Mouse (Mus musculus) heart, adult 2 months (tissue): ENCODE measurements at regions not wholly inside any gene's neighbourhood (a gene's known extent, or its start where the extent isn't known, plus 50 kb on each side); places are given as distances from the start of the nearest gene placed in this dataset.

ENCODE experiments used
- DNase-seq, 2 experiments: peaks; one replicate each; pipeline ENCODE4 v3.0.0; 2021
- H3K27ac ChIP-seq: fragments of 200-600 bp; 2 replicates; pipeline ENCODE4 v1.8.1; 2022
- H3K27me3 ChIP-seq: fragments of 200-500 bp; 2 replicates; pipeline ENCODE4 v1.6.1; 2012; ENCODE audit warnings: mild to moderate bottlenecking, low read length, inconsistent platforms, mixed read lengths; ENCODE audit not compliant: control insufficient read depth, insufficient read depth
- H3K36me3 ChIP-seq: fragments of 200-500 bp; 2 replicates; pipeline ENCODE4 v1.6.1; 2012; ENCODE audit warnings: low read length, inconsistent platforms; ENCODE audit not compliant: control insufficient read depth, insufficient read depth
- H3K4me1 ChIP-seq: fragments of 200-500 bp; 2 replicates; pipeline ENCODE4 v1.6.1; 2011; ENCODE audit warnings: low read length; ENCODE audit not compliant: control insufficient read depth, insufficient read depth
- H3K4me3 ChIP-seq: fragments of 200-600 bp; 2 replicates; pipeline ENCODE4 v1.8.1; 2022
- H3K79me2 ChIP-seq: fragments of 200-500 bp; replicated peaks from 2 replicates; pipeline ENCODE4 v1.6.1; 2012; ENCODE audit warnings: mild to moderate bottlenecking, inconsistent platforms, low read length, moderate library complexity, mixed read lengths; ENCODE audit not compliant: control insufficient read depth, insufficient read depth
- H3K9ac ChIP-seq: fragments of 200-500 bp; 2 replicates; pipeline ENCODE4 v1.6.1; 2012; ENCODE audit warnings: low read depth, mild to moderate bottlenecking, control low read depth, inconsistent platforms, low read length, mixed read lengths
- CTCF ChIP-seq: fragments of 200-600 bp; IDR thresholded peaks from 2 replicates; pipeline ENCODE4 v1.8.1; 2022; ENCODE audit warnings: antibody characterized with exemption, mild to moderate bottlenecking, moderate library complexity
- EP300 ChIP-seq: fragments of 200-500 bp; IDR thresholded peaks from 2 replicates; pipeline ENCODE4 v1.6.1; 2011; ENCODE audit warnings: low read depth, low read length, control low read depth; ENCODE audit not compliant: insufficient read depth
- POLR2A ChIP-seq: fragments of 200-500 bp; IDR thresholded peaks from 2 replicates; pipeline ENCODE4 v1.6.1; 2011; ENCODE audit warnings: mild to moderate bottlenecking, low read depth, low read length, control low read depth; ENCODE audit not compliant: insufficient read depth
- WGBS: fragments of 180-500 bp; shearing (Covaris S2); methylation state at CpG from one replicate; pipeline ENCODE4 v1.1.7; 2018; 5-methylcytosine and 5-hydroxymethylcytosine counted together
- intact Hi-C: fragments of 180-260 bp; cut with DNase I; formaldehyde crosslinking; loops from one replicate; pipeline ENCODE4 v1.15.1; 2025

DNA sequence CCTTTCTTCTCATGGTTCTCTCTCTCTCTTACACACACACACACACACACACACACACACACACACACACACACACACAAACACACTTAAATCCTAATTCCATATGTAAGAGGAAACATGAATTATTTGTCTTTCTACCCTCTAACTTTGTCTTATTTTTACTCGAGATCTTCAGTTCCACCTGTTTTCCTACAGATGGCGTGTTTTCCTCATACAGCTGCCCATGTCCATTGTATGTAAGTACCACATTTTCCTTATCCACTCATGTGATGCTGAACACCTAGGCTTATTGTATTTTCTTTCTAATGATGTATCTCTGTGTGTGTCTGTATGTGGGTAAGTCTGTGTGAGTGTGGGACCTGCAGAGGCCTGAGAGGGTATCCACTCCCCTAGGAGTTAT, 212.2 kb upstream of the Unc93a2 start:
- Histone ChIP-seq H3K36me3 (no peaks in the 10 kb centered on the region), H3K9ac (no peak overlapping the region), H3K4me3 (no peak overlapping the region), H3K27ac (no peak overlapping the region), H3K4me1 (peaks cover 2% of the 10 kb centered on the region), H3K27me3 (no peaks in the 10 kb centered on the region), H3K79me2 (no peaks in the 10 kb centered on the region)
- 55% methylated on average over 2 of the region's 2 CpGs for WGBS
- DNase-seq: no peak
- TF ChIP-seq CTCF (peak; percentile 64), EP300 (no peak), POLR2A (no peak)
- intact Hi-C loops: loop anchor here (5.0 kb wide), 1 partner anchor 225 kb away; no protein-coding TSS in a partner anchor

DNA sequence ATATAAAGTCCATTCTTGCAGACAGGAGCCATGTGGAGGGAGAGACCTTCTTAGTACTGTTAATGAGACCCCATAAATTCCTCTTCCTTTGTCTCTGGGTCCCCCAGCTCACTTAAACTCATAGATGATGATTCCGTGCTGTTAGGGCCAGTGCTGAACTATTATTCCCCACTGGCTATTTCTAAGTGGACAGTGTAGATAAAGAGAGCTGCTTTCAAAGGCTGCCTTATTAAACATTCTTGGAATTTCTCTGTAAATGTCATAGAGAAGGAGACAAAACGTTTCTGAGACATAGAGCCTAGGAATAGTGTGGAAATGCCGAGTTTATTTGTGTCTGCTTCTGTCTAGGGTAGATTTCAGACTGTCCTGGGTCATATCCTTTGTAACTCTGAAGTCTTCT, 209.5 kb upstream of the Unc93a2 start:
- H3K4me3 ChIP-seq: no peak overlapping the region
- H3K36me3 ChIP-seq: no peaks in the 10 kb centered on the region
- no peak for DNase-seq
- TF ChIP-seq POLR2A: no peak
- no peak for TF ChIP-seq EP300
- no peak for TF ChIP-seq CTCF
- H3K9ac ChIP-seq: no peak overlapping the region
- H3K27ac ChIP-seq: no peak overlapping the region
- WGBS: 38% methylated on average over 3 of the region's 3 CpGs
- peaks cover 2% of the 10 kb centered on the region for H3K4me1 ChIP-seq
- intact Hi-C loops: loop anchor here (5.0 kb wide), 1 partner anchor 228 kb away; no protein-coding TSS in a partner anchor
- H3K27me3 ChIP-seq: no peaks in the 10 kb centered on the region
- H3K79me2 ChIP-seq: no peaks in the 10 kb centered on the region

DNA sequence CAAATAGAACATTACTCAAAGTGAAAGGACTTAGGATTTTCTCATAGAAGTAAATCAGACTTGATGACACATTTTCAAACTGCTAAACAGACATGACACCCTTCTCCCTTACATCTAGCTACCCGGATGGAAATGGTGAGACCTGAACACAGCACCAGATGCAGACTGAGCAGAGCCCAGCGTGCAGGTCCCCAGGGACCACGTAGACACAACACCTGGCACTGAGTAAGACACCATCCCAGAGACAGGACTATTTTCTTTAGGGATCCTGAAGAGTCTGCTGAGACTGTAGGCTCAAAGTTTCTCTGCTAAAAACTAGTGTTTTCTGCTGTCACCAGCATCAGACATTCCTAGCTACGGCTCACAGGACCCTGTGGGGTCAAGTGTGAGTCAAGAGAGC, 207.2 kb upstream of the Unc93a2 start:
- Histone ChIP-seq H3K27ac (no peak overlapping the region), H3K4me3 (no peak overlapping the region), H3K27me3 (no peaks in the 10 kb centered on the region), H3K4me1 (no peaks in the 10 kb centered on the region), H3K36me3 (no peaks in the 10 kb centered on the region), H3K9ac (no peak overlapping the region), H3K79me2 (no peaks in the 10 kb centered on the region)
- DNase-seq: no peak
- intact Hi-C loops: no loop called here
- TF ChIP-seq CTCF: no peak
- no peak for TF ChIP-seq POLR2A
- TF ChIP-seq EP300: no peak
- WGBS: 70% methylated on average over 4 of the region's 4 CpGs

DNA sequence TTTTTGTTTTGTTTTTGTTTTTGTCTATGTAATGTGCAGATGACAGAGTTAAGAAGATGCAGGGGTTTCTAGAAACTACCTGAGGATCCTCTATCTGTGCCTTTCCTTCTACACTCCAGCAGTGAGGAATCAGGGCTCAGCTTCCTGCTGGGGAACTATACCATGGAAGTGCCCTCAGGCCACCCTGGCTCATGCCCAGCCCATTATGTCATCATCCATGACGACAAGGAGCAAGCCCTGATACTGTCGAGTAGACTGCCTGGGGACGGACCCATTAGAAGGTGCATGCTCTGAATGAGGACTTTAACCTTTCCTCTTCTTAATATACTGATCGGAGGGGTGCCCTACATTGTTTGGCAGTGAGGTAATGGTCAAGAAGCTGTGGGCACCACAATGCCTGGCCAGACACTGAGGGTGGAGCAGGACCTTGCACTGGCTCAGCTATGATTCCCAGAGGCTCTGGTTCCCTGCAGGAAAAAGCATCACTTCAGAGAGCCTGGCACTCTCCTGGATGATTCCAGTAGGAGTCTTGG, 197.7 kb upstream of the Unc93a2 start:
- WGBS: 53% methylated on average over 4 of the region's 4 CpGs
- TF ChIP-seq CTCF: no peak
- TF ChIP-seq EP300: no peak
- TF ChIP-seq POLR2A: no peak
- intact Hi-C loops: no loop called here

DNA sequence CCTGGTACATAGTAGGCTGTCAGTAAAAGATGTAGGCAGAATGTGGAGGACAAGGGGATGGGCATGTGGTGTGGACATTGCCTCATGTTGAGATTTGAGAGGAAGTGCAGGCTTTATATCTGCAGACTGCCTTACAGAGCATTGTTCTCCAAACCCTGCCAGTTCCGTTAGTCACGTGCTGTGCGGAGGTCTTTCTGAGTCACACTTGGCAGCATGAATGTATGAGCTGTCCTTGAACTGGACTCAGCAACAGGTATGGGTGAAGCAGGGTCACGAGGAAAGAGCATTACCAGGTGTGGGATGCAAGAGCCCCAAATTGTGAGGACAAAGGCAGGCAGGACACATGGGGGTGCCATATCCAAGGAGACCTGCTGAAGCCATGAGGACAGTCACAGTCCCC, 193.8 kb upstream of the Unc93a2 start:
- Histone ChIP-seq H3K79me2 (no peaks in the 10 kb centered on the region), H3K4me1 (peaks cover 2% of the 10 kb centered on the region; the same call in 1 of the 2 replicates), H3K27me3 (no peaks in the 10 kb centered on the region), H3K9ac (no peak overlapping the region), H3K36me3 (no peaks in the 10 kb centered on the region), H3K27ac (no peak overlapping the region), H3K4me3 (no peak overlapping the region)
- TF ChIP-seq POLR2A (no peak), CTCF (no peak), EP300 (no peak)
- no peak for DNase-seq
- WGBS: 46% methylated on average over 4 of the region's 4 CpGs
- intact Hi-C loops: no loop called here

More for the DNA sequence above, 197.7 kb upstream of the Unc93a2 start:
- H3K9ac ChIP-seq: no peak overlapping the region
- no peak overlapping the region for H3K4me3 ChIP-seq
- H3K27ac ChIP-seq: no peak overlapping the region
- no peak for DNase-seq
- H3K79me2 ChIP-seq: no peaks in the 10 kb centered on the region
- no peaks in the 10 kb centered on the region for H3K27me3 ChIP-seq
- no peaks in the 10 kb centered on the region for H3K4me1 ChIP-seq
- no peaks in the 10 kb centered on the region for H3K36me3 ChIP-seq

DNA sequence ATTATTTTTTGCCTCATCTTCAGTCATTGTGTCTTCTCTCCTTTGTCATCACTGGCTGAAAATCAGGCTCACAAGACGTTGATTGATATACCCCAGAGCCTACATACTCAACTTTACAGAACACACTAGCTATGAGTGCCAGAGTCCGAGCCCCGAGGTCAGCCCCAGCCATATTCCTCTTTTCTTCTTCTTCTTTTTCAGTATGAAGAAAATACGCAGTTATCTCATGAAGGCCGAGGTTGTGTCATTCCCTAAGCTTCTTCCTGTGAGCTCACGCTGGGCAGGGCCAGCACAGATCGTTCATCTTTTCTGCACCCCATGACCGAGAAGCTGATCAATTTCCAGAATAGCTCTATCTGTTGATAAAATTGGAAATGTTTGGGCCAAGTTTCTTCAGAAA, 192.7 kb upstream of the Unc93a2 start:
- Histone ChIP-seq H3K36me3 (no peaks in the 10 kb centered on the region), H3K4me1 (peaks cover 2% of the 10 kb centered on the region; the same call in 1 of the 2 replicates), H3K27ac (no peak overlapping the region; the same call in 1 of the 2 replicates), H3K9ac (no peak overlapping the region), H3K4me3 (no peak overlapping the region), H3K79me2 (no peaks in the 10 kb centered on the region), H3K27me3 (no peaks in the 10 kb centered on the region)
- intact Hi-C loops: no loop called here
- TF ChIP-seq CTCF (no peak), POLR2A (no peak), EP300 (no peak)
- WGBS: 69% methylated on average over 8 of the region's 8 CpGs
- peak in 1 of 2 experiments; percentile 24 for DNase-seq

DNA sequence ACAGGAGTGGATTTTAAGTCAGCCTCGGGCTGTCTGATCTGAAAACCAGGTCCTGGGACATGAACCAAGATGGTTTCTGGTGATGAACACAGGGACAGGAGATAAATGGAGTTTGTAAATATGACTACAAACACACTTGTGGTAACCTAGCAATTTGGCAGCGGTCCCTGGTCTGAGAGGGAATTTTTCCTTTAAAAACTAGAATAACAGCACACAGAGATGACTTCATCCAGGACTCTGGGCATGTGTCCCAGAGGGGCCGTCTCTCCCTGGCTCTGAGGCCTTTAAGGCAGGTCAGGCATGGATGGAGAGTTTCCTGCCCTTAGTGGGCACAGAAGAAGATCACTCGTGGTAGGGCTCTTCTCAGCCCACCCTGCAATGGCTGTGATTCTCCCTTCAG, 192.0 kb upstream of the Unc93a2 start:
- H3K27ac ChIP-seq: peak overlapping the region; percentile 15; the same call in 1 of the 2 replicates
- intact Hi-C loops: no loop called here
- WGBS: 33% methylated on average over 4 of the region's 4 CpGs
- no peak overlapping the region for H3K9ac ChIP-seq
- no peak overlapping the region for H3K4me3 ChIP-seq
- no peaks in the 10 kb centered on the region for H3K36me3 ChIP-seq
- peaks cover 2% of the 10 kb centered on the region; the same call in 1 of the 2 replicates for H3K4me1 ChIP-seq
- no peaks in the 10 kb centered on the region for H3K27me3 ChIP-seq
- no peak for TF ChIP-seq POLR2A
- no peak for TF ChIP-seq CTCF
- TF ChIP-seq EP300: no peak
- no peaks in the 10 kb centered on the region for H3K79me2 ChIP-seq
- peak; percentile 73 to 80 for DNase-seq
